Mouse (Mus musculus) lung, postnatal 0 days (tissue): Measurements from ENCODE around the gene Slfn8.

Source experiments
- CTCF ChIP-seq: IDR thresholded peaks from 2 replicates; pipeline ENCODE4 v1.5.1; 2016; ENCODE audit warnings: antibody characterized with exemption, mild to moderate bottlenecking
- EP300 ChIP-seq: IDR thresholded peaks from 2 replicates; pipeline ENCODE4 v1.6.1; 2016; ENCODE audit warnings: antibody characterized with exemption, mild to moderate bottlenecking, control low read depth

GRCm38 (mm10) chr11:83064946-83065345, 44.3 kb upstream of the Slfn8 start, which contains the start of gene Slfn2:
- no peak for TF ChIP-seq CTCF
- no peak for TF ChIP-seq EP300
